Mouse (Mus musculus) brown adipose tissue, adult 24 weeks (tissue): ENCODE data around the gene Rnaseh2a. TPM values are rescaled to one million over a fixed set of nuclear protein-coding genes. Genes with fewer than 3 reads are reported as not detected.

Experiments
- H3K27ac ChIP-seq: fragments of 200-500 bp; replicated peaks from 2 replicates; pipeline ENCODE4 v1.5.1; 2012; ENCODE audit warnings: low read depth, mild to moderate bottlenecking, low read length
- H3K4me1 ChIP-seq: fragments of 200-500 bp; 2 replicates; pipeline ENCODE4 v1.6.1; 2012; ENCODE audit warnings: low read length, mixed read lengths; ENCODE audit not compliant: control insufficient read depth, insufficient read depth, insufficient read length
- H3K4me3 ChIP-seq: fragments of 200-500 bp; 2 replicates; pipeline ENCODE4 v1.5.1; 2012; ENCODE audit warnings: low read depth, mild to moderate bottlenecking, low read length, moderate library complexity; ENCODE audit not compliant: insufficient read depth
- polyA plus RNA-seq: library from polyadenylated mRNA; stranded (reverse); fragments of >200 nt; gene quantifications from 2 replicates; pipeline ENCODE4 v1.2.4, GENCODE M21; 2012; ENCODE audit not compliant: missing spikeins, insufficient read depth, insufficient read length

Rnaseh2a gene
- polyA plus RNA-seq, 1 experiment, result 26.6 TPM

GRCm38 (mm10) chr8:84987903-84988302 lies 18.3 kb upstream of the Rnaseh2a start:
- H3K4me1 ChIP-seq, result peaks cover 8% of the 10 kb centered on the region
- no peak overlapping the region for H3K4me3 ChIP-seq
- H3K27ac ChIP-seq, result no peak overlapping the region

DNA sequence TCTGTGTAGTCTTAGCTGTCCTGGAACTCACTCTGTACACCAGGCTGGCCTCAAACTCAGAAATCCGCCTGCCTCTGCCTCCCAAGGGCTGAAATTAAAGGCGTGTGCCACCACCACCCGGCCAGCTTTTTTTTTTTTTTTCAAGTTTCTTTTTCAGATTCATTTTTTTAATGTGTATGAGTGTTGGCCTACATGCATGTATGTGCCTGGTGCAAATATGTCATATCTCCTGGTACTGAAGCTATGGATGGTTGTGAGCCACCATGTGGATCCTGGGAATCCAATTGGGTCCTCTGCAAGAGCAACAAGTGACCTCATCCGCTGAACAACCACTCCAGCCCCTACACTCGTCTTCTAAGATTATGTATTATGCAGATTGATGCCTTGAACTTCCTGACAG lies 17.8 kb upstream of the Rnaseh2a start:
- H3K4me3 ChIP-seq, result no peak overlapping the region
- peaks cover 8% of the 10 kb centered on the region for H3K4me1 ChIP-seq
- H3K27ac ChIP-seq, result no peak overlapping the region

DNA sequence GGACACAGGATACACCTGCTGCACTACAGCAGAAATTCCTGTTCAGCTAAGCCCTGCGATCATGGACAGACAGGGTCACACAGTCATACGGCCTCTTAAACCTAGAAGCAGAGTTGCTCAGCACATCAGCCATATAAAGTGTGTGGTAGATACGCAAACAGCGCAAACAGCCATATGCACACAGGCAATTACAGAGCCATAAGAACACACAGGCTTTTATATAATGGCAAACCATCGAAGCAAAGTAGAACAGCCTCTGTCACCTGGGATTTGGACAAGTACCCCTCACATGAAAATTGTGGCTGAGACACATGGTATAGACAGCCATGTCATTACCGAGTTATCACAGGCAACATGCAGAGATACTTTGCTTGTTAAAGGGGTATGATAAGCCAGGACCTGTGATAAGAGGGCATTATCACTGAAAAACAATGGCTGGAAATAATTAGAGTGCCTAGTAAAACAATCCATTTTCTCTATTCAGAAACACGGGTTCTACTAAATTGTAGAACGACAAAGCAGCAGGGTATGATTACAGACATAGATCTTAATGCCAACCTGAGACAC lies 16.9 kb upstream of the Rnaseh2a start:
- Histone ChIP-seq H3K4me1 (peaks cover 8% of the 10 kb centered on the region), H3K27ac (peak overlapping the region; percentile 80), H3K4me3 (peak overlapping the region; percentile 62)

- peak overlapping the region; percentile 62 for H3K4me3 ChIP-seq
- H3K4me1 ChIP-seq, result peaks cover 13% of the 10 kb centered on the region
- H3K27ac ChIP-seq, result peak overlapping the region; percentile 80
Observed at GRCm38 (mm10) chr8:84985684-84986378, 16.3 kb upstream of the Rnaseh2a start.

DNA sequence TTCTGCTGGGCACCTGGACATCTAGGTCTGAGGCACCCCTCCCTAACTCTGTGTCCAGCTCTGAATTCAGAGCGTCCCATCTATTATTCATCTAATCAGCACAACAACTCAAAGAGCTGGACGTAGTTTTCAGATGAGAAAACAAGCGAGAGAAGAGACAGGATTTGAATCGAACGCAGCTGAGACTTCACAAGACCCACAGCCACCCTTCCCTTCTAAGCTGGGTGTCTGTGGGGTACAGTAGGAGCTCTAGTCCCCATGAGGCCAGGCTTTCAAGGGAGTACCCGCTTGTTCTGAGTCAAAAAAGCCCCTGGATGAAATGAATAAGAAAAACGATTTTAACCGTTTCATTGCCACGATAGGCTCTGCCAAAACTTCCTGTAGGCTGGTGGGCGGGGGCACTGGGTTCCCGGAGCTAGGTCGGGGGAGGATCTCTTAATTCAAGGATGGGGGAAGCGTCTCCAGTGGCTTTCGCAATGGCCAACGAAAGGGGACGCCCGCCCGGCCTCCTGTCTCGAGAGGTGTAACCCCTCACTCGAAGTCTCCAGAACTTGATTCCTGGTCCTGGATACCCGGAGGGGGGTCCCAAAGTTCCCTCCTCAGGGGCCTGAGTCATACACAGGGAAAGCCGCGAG lies 15.6 kb upstream of the Rnaseh2a start:
- peak overlapping the region; percentile 62 for H3K4me3 ChIP-seq
- H3K4me1 ChIP-seq, result peaks cover 16% of the 10 kb centered on the region
- peak overlapping the region; percentile 80 for H3K27ac ChIP-seq

- Histone ChIP-seq H3K4me3 (peak overlapping the region; percentile 62), H3K27ac (peak overlapping the region; percentile 80), H3K4me1 (peaks cover 16% of the 10 kb centered on the region)
Observed at GRCm38 (mm10) chr8:84984294-84985048, 14.9 kb upstream of the Rnaseh2a start.

DNA sequence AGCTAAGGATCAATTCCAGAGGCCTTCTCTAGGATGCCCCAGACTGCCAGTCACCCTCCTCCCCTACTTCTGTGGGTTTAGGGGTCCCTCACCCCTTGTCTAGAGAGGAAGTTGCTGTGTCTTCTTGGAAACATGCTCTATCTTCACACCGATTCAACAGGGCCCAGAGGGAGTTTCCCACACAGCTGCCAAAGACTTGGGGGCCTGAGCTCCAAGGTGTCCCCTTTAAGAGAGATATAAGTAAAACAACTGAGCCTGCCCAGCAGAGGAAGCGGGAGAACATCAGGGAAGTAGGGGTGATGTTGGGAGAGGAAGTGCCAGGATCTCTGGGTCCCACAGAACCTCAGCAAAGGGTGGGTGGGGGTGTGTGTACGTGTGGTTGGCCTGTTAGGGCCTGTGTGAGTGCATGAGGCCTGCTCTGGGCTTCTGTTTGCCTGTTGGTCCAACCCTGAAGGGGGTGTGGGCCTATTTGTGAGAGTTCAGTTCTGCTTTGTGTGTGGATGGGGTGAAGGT lies 13.0 kb upstream of the Rnaseh2a start:
- Histone ChIP-seq H3K4me3 (no peak overlapping the region), H3K4me1 (peaks cover 16% of the 10 kb centered on the region), H3K27ac (peak overlapping the region; percentile 39; the same call in 1 of the 2 replicates)

DNA sequence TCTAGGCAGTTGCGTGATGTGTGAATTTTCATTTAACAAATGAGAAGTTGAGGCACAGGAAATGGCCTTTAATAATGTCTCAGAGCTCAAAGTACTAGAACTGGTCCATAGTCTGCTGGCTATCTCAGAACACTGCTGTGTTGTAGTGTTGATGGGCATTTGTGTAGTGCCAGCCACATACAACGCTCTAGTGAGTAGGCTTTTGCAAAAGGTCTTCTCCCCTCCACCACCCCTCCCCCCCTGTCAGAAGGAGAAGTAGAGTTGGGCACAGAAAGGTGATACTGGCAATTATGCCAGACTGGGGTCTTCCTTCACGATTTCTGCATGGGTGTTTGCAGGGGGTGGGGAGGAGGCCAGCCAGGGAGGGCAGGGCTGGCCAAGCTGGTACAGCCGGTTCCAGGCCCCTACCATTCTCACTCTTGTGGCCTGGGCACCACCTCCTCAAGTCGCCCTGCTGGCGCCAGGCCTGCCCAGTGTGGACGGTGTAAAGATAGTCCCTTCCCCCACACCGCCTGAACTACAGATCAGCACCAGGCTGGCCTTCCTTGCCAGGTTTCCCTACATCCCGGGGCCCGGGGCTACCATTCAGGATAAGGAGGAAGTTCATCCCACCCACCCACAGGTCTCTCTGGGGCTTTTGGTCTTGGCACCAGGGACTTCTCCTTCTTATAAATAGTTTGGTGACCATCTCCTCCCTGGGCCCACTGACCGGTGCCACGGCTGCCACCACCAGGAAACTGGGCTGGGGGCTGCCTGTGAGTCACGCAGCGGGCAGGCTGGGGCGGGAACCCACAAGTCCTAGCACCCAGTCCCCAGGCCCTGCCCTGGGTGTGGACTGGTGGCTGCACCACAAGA lies 12.3 kb upstream of the Rnaseh2a start:
- peak overlapping the region; percentile 39; the same call in 1 of the 2 replicates for H3K27ac ChIP-seq
- H3K4me3 ChIP-seq, result no peak overlapping the region
- H3K4me1 ChIP-seq, result peaks cover 16% of the 10 kb centered on the region

GRCm38 (mm10) chr8:84980622-84981358 lies 11.2 kb upstream of the Rnaseh2a start:
- H3K4me1 ChIP-seq, result peaks cover 16% of the 10 kb centered on the region
- peak overlapping the region; percentile 79 for H3K27ac ChIP-seq
- H3K4me3 ChIP-seq, result peak overlapping the region; percentile 55

GRCm38 (mm10) chr8:84979599-84980421 lies 10.2 kb upstream of the Rnaseh2a start:
- Histone ChIP-seq H3K27ac (peak overlapping the region; percentile 97), H3K4me1 (peaks cover 13% of the 10 kb centered on the region), H3K4me3 (peak overlapping the region; percentile 55)

GRCm38 (mm10) chr8:84978248-84978940 lies 8.8 kb upstream of the Rnaseh2a start, which contains the start of gene Junb:
Junb (minus strand) TSS chr8:84978718.
- peaks cover 11% of the 10 kb centered on the region for H3K4me1 ChIP-seq
- peak within 1 kb of the TSS; percentile 83 for H3K4me3 ChIP-seq
- H3K27ac ChIP-seq, result peak within 1 kb of the TSS; percentile 97

GRCm38 (mm10) chr8:84977435-84978247 lies 8.1 kb upstream of the Rnaseh2a start:
- Histone ChIP-seq H3K4me3 (peak overlapping the region; percentile 83), H3K27ac (peak overlapping the region; percentile 92), H3K4me1 (peaks cover 11% of the 10 kb centered on the region)
